Mouse (Mus musculus) liver, embryonic 16.5 days (tissue): ENCODE data around the gene Fuom. TPM values are rescaled to one million over a fixed set of nuclear protein-coding genes. Genes with fewer than 3 reads are reported as not detected.

Experiments used
- ATAC-seq: fragments of 200-750 bp; cut with Nextera tagmentation; 2 replicates; pipeline ENCODE4 v1.8.0; 2017; ENCODE audit warnings: low read depth, mild to moderate bottlenecking, moderate number of reproducible peaks, moderate library complexity
- H3K27ac ChIP-seq: fragments of 300-500 bp; sonication (generic); 2 replicates; pipeline ENCODE4 v1.5.1; 2014; ENCODE audit warnings: mild to moderate bottlenecking, low read length
- H3K27me3 ChIP-seq: fragments of 300-500 bp; sonication (generic); 2 replicates; pipeline ENCODE4 v1.6.1; 2014; ENCODE audit warnings: low read depth, low read length, mixed read lengths; ENCODE audit not compliant: control insufficient read depth, insufficient read depth
- H3K36me3 ChIP-seq: fragments of 300-500 bp; sonication (generic); 2 replicates; pipeline ENCODE4 v1.6.1; 2014; ENCODE audit warnings: mild to moderate bottlenecking; ENCODE audit not compliant: control insufficient read depth, insufficient read depth
- H3K4me1 ChIP-seq: fragments of 300-500 bp; sonication (generic); 2 replicates; pipeline ENCODE4 v1.6.1; 2014; ENCODE audit warnings: low read depth, low read length, mixed read lengths; ENCODE audit not compliant: control insufficient read depth
- H3K4me2 ChIP-seq: fragments of 300-500 bp; sonication (generic); 2 replicates; pipeline ENCODE4 v1.6.1; 2014; ENCODE audit warnings: low read depth, low read length, mixed read lengths
- H3K4me3 ChIP-seq: fragments of 300-500 bp; sonication (generic); 2 replicates; pipeline ENCODE4 v1.5.1; 2014; ENCODE audit warnings: low read depth, mild to moderate bottlenecking, low read length
- H3K9ac ChIP-seq: fragments of 300-500 bp; sonication (generic); 2 replicates; pipeline ENCODE4 v1.6.1; 2014; ENCODE audit warnings: low read depth, low read length
- H3K9me3 ChIP-seq: fragments of 300-500 bp; sonication (generic); replicated peaks from 2 replicates; pipeline ENCODE4 v1.6.1; 2016; ENCODE audit warnings: low read length; ENCODE audit not compliant: control insufficient read depth
- WGBS: fragments of 180-500 bp; shearing (Covaris S2); extraction: QIAGEN DNeasy Blood & Tissue Kit; methylation state at CpG from one replicate; pipeline ENCODE4 v1.1.7; 2014; ENCODE audit not compliant: insufficient replicate concordance; 5-methylcytosine and 5-hydroxymethylcytosine counted together
- polyA plus RNA-seq: library from polyadenylated mRNA; unstranded; fragments of >200 nt; fragmentation: Nextera tagmentation; extraction: Ambion mirVana; gene quantifications from 2 replicates; pipeline ENCODE4 v1.2.1, GENCODE M21; 2015

Fuom gene
- polyA plus RNA-seq, 1 experiment from 2014 or later, result 11.6 TPM

DNA sequence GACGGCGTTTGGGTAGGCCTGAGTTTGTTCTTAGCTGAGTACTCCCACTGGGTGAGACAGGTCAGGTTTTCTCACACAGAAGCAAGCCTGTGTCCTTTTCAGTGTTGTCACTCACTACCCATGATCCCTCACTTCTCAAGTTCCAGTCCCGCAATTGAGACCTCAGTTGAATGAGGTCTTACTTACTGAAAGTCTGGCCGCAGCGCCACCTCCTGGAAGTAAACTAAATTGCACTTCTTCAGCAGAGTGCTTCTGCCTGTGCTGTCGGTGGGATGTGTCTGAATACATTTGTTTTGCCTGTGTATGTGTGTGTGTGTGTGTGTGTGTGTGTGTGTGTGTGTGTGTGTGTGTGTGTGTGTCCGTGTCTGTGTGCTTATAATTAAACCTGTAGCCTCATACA, 39.1 kb downstream of the Fuom start:
- 22% methylated on average over 7 of the region's 7 CpGs for whole genome bisulfite sequencing
- H3K9me3 ChIP-seq, result no peaks in the 10 kb centered on the region
- H3K4me1 ChIP-seq, result no peaks in the 10 kb centered on the region
- H3K36me3 ChIP-seq, result no peaks in the 10 kb centered on the region
- H3K27ac ChIP-seq, result no peak overlapping the region
- no peak overlapping the region for H3K9ac ChIP-seq
- no peak overlapping the region for H3K4me2 ChIP-seq
- H3K27me3 ChIP-seq, result peaks cover 50% of the 10 kb centered on the region
- no peak for ATAC-seq
- no peak overlapping the region for H3K4me3 ChIP-seq

DNA sequence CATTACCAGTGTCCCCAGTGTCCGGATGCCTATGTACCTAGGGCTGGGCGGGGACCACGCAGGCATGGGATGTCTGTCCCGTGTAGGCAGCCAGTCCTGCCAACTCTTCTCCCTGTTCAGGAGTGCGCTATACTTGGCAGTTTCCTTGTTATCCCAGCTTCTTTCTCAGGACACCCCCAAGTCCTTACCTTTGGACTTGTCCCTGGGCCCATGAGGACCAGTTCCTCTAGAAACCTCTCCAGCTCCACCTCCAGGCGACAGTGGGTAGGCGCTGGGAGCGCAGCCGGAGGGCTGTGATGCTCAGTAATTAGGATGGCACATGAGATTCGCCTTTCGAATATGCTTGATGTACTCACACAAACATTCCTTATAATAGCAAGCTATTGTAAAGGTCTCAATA, 39.9 kb downstream of the Fuom start:
- no peaks in the 10 kb centered on the region for H3K4me1 ChIP-seq
- peaks cover 58% of the 10 kb centered on the region for H3K27me3 ChIP-seq
- H3K36me3 ChIP-seq, result no peaks in the 10 kb centered on the region
- no peaks in the 10 kb centered on the region for H3K9me3 ChIP-seq
- WGBS, result 20% methylated on average over 11 of the region's 11 CpGs
- H3K4me3 ChIP-seq, result no peak overlapping the region
- H3K27ac ChIP-seq, result no peak overlapping the region
- no peak for ATAC-seq
- no peak overlapping the region for H3K9ac ChIP-seq
- H3K4me2 ChIP-seq, result no peak overlapping the region

DNA sequence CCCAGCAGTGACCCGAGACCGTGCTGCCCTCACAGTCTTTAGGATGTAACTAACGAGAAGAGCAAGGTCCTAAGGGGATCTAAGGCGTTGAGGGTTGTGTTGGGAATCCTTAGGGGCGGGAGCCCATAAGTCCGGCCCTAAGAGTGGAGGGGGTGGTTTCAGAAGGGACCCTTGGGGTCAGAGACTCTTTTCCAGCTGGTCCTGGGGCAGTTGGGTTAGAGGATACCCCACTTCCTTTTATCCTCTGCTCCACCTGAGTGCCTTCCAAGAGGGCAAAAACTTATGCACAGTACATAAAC, 40.5 kb downstream of the Fuom start:
- Histone ChIP-seq H3K4me2 (no peak overlapping the region), H3K9me3 (no peaks in the 10 kb centered on the region), H3K4me3 (no peak overlapping the region), H3K36me3 (no peaks in the 10 kb centered on the region), H3K27ac (no peak overlapping the region), H3K9ac (no peak overlapping the region), H3K4me1 (no peaks in the 10 kb centered on the region), H3K27me3 (peaks cover 64% of the 10 kb centered on the region)
- 5% methylated on average over 6 of the region's 6 CpGs for WGBS
- ATAC-seq, result no peak

DNA sequence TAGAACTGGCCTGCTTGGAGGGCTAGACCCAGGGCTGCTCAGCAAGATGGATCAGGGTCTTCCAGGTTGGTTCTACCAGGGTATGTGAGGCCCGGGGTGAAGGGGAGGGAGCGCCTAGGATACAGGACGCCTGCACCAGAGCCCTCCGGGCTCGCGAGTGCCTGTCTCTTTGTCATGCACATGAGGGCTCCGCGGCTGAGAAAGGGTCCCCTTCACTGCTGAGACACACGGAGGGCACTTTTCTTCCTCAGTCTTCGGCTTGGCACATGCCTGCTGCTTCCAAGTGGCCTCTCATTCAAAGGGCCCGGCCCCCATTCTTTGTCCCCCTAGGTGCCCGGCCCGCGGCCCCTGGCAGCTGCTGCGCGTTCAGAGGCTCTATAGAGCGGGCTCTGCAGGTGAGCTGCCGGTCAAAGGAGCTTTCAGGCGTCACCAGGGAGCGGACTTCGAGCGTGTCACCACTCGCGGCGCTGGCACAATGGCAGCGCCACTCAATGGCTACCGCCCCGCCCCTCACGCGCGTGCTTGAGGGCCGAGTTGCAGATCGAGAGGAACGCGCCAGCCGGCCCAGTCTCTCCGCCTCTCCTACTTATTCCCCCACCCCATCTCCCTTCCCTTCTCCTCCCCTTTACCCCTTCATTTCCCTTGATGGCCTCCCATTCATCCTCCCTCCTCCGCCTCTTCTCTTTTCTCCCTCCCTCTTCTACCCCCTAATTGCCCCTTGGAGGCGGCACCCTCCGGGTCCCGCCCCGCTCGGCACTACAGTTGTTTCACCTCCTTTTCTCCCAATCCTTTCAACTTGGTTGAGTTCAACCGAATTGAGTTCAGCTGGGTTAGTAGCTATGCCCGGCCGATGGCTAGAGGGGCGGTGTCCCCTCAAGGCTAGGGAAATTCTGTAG, 41.1 kb downstream of the Fuom start:
- Histone ChIP-seq H3K4me2 (no peak overlapping the region), H3K4me1 (no peaks in the 10 kb centered on the region), H3K27me3 (peaks cover 70% of the 10 kb centered on the region), H3K36me3 (no peaks in the 10 kb centered on the region), H3K9ac (no peak overlapping the region), H3K4me3 (no peak overlapping the region), H3K9me3 (no peaks in the 10 kb centered on the region), H3K27ac (no peak overlapping the region)
- ATAC-seq, result no peak
- 3% methylated on average over 44 of the region's 47 CpGs for WGBS

DNA sequence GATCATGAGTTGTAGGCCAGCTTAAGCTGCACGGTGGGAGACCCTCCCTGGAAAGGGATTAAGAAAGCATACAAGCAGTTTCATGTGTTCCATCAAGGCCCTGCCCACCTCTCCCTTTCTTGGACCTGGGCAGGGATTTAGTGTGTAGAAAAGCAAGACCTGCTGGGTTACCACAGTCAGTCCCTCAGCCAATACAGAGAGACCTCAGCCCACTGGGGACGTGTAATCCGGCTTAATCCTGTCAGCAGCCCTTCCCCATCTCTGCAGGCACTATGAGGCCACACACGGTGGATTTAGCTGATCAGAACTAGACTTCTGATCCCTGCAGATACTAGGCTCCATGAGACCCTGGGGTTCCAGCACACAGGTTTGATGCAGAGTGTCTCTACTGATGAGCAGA, 42.6 kb downstream of the Fuom start:
- Histone ChIP-seq H3K36me3 (no peaks in the 10 kb centered on the region), H3K4me1 (no peaks in the 10 kb centered on the region), H3K27me3 (peaks cover 74% of the 10 kb centered on the region), H3K4me3 (no peak overlapping the region), H3K4me2 (no peak overlapping the region), H3K9ac (no peak overlapping the region), H3K27ac (no peak overlapping the region), H3K9me3 (no peaks in the 10 kb centered on the region)
- WGBS, result 27% methylated on average over 4 of the region's 4 CpGs
- no peak for ATAC-seq

DNA sequence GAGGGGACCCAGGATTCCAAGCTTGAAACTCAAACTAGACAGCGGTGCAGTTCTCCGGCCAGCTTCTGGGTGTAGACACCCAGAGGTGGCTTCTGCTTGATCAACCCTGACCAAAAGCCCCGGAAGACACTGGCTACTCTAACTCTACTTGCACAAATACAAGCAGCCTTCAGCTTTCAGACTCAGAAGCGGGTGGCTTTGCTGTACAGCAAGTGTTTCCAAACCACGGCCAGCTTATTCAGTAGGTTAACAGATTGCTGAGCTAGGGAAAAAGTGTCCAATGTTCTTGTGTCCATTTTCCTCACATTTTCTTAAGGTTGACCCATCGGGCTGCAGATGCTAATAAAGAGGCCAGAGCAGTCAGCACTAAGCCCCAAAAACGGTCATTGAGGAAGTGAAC, 43.7 kb downstream of the Fuom start:
- Histone ChIP-seq H3K4me1 (no peaks in the 10 kb centered on the region), H3K4me2 (no peak overlapping the region), H3K36me3 (no peaks in the 10 kb centered on the region), H3K4me3 (no peak overlapping the region), H3K9ac (no peak overlapping the region), H3K9me3 (no peaks in the 10 kb centered on the region), H3K27me3 (peaks cover 74% of the 10 kb centered on the region), H3K27ac (no peak overlapping the region)
- WGBS, result 22% methylated on average over 7 of the region's 7 CpGs
- ATAC-seq, result no peak

DNA sequence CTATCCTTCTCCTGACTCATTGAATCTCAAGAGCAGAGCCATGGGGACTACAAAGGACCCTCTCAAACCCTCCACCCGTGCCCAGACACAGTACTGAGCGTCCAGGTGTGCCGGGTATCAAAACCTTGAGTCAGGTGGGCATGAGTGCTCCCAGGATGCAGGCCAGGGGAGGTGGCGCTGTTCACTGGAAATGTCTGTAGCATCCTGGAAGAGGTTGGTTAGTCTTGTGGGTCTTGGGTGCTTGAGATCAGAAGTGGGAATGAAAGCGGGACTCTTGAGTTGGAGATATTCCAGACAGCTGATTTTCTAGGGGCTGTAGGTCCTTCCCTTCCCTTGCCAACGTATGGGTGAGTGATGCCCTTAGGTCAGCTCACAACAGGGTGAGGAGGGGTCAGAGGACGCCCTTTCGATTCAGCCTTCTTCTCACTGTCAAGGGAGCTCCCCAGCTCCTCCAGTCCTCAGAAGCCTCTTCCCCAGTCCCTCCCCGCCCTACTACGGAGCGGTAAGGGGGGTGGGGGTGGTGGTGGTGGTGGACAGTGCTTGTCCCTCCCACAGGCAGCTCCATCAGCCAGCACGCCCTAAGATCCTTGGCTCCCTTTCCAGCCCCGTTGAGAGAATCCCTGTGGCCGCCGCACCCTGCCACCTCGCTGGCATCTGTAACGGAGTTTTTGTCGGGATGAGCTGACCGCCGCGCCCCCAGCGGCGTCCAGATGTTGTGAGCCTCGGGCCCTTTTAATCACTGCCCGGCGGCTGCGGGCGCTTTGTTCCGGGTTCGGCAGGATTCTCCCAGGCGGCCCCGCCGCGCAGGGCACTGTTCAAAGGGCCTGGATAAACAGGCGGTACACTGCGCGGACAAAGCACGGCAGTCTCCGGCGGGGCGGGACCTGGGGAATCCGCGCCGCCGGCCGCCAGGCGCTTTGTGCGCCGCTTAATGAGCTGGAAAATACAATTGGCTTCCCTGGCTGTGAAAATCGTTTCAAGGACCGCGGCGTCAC, 44.5 kb downstream of the Fuom start:
- ATAC-seq, result no peak
- H3K9ac ChIP-seq, result no peak overlapping the region

DNA sequence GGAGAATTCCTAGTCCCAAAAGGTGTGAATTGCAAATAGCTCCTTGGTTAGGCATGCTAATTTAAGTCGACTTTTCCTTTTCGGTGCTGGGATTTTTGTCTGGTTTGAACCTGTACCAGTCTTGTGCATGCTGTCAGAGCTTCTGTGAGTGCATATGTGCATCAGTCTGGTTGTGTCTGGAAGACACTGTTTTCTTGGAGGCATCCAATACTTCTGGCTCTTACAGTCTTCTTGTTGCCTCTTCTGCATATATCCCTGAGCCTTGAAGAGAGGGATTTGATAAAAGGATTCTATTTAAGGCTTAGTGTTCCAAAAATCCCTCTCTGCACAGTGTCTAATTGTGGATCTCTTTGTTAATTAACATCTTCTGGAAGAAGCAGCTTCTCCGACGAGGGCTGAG, 48.1 kb downstream of the Fuom start:
- WGBS, result 51% methylated on average over 4 of the region's 4 CpGs
- H3K27me3 ChIP-seq, result peaks cover 68% of the 10 kb centered on the region

More for the DNA sequence above, 44.5 kb downstream of the Fuom start:
- 4% methylated on average over 53 of the region's 53 CpGs for WGBS
- Histone ChIP-seq H3K9me3 (no peaks in the 10 kb centered on the region), H3K36me3 (no peaks in the 10 kb centered on the region), H3K27ac (no peak overlapping the region), H3K27me3 (peaks cover 74% of the 10 kb centered on the region), H3K4me3 (peak overlapping the region; percentile 19), H3K4me1 (no peaks in the 10 kb centered on the region), H3K4me2 (peak overlapping the region; percentile 24)

More for the DNA sequence above, 48.1 kb downstream of the Fuom start:
- no peak overlapping the region for H3K4me2 ChIP-seq
- no peaks in the 10 kb centered on the region for H3K36me3 ChIP-seq
- no peaks in the 10 kb centered on the region; the same call in 1 of the 2 replicates for H3K4me1 ChIP-seq
- no peak for ATAC-seq
- H3K9ac ChIP-seq, result no peak overlapping the region
- no peaks in the 10 kb centered on the region for H3K9me3 ChIP-seq
- no peak overlapping the region for H3K4me3 ChIP-seq
- H3K27ac ChIP-seq, result no peak overlapping the region
